Mouse (Mus musculus) MEL (cell line): ENCODE results near the gene Slc16a8.

ENCODE experiments used
- CHD2 ChIP-seq: IDR thresholded peaks from 2 replicates; pipeline ENCODE4 v1.6.1; 2011; ENCODE audit warnings: low read length, improper control_type of control experiment
- CTCF ChIP-seq, 3 experiments: IDR thresholded peaks in 2 of 3; conservative IDR thresholded peaks in 1 of 3; 2 replicates each; pipeline ENCODE4 v1.5.1; 2011 to 2012; ENCODE audit warnings: low read length in 3 of 3, low read depth in 2 of 3, mild to moderate bottlenecking in 2 of 3, improper control_type of control experiment in 1 of 3, inconsistent platforms in 1 of 3, mixed read lengths in 1 of 3, moderate library complexity in 1 of 3; ENCODE audit not compliant: control insufficient read depth in 1 of 3, insufficient read depth in 1 of 3, poor library complexity in 1 of 3, severe bottlenecking in 1 of 3
- E2F4 ChIP-seq: IDR thresholded peaks from 2 replicates; pipeline ENCODE4 v1.6.1; 2011; ENCODE audit warnings: low read depth, low read length, improper control_type of control experiment, borderline replicate concordance
- EP300 ChIP-seq, 2 experiments: IDR thresholded peaks; 2 replicates each; pipeline ENCODE4 v1.6.1; 2011; ENCODE audit warnings: improper control_type of control experiment in 2 of 2, low read length in 2 of 2, low read depth in 1 of 2, mild to moderate bottlenecking in 1 of 2
- GABPA ChIP-seq: IDR thresholded peaks from 2 replicates; pipeline ENCODE4 v1.6.1; 2012; ENCODE audit warnings: low read depth, mild to moderate bottlenecking, inconsistent platforms, low read length, improper control_type of control experiment, moderate library complexity
- GATA1 ChIP-seq: IDR thresholded peaks from 2 replicates; pipeline ENCODE4 v1.6.1; 2011; ENCODE audit warnings: low read depth, low read length, improper control_type of control experiment
- MYB ChIP-seq: IDR thresholded peaks from 2 replicates; pipeline ENCODE4 v1.6.1; 2011; ENCODE audit warnings: mild to moderate bottlenecking, low read depth, low read length, improper control_type of control experiment
- POLR2A ChIP-seq, 2 experiments: IDR thresholded peaks; 2 replicates each; pipeline ENCODE4 v1.6.1; 2011 to 2012; ENCODE audit warnings: low read length in 2 of 2, mild to moderate bottlenecking in 2 of 2, control low read depth in 1 of 2, improper control_type of control experiment in 1 of 2, low read depth in 1 of 2, moderate library complexity in 1 of 2; ENCODE audit not compliant: control insufficient read depth in 1 of 2, insufficient read depth in 1 of 2, poor library complexity in 1 of 2
- RCOR1 ChIP-seq: IDR thresholded peaks from 2 replicates; pipeline ENCODE4 v1.6.1; 2012; ENCODE audit warnings: low read depth, mild to moderate bottlenecking, inconsistent platforms, low read length, improper control_type of control experiment
- TAL1 ChIP-seq: IDR thresholded peaks from 2 replicates; pipeline ENCODE4 v1.6.1; 2012; ENCODE audit warnings: mild to moderate bottlenecking, inconsistent platforms, low read length, moderate library complexity, mixed read lengths
- TBP ChIP-seq: IDR thresholded peaks from 2 replicates; pipeline ENCODE4 v1.8.0; 2011; ENCODE audit warnings: low read depth, low read length, improper control_type of control experiment
- USF2 ChIP-seq, 2 experiments: IDR thresholded peaks; 2 replicates each; pipeline ENCODE4 v1.6.1; 2011 to 2012; ENCODE audit warnings: improper control_type of control experiment in 2 of 2, low read length in 2 of 2, borderline replicate concordance in 1 of 2, inconsistent platforms in 1 of 2, low read depth in 1 of 2, mild to moderate bottlenecking in 1 of 2; ENCODE audit not compliant: insufficient read depth in 1 of 2

GRCm38 (mm10) chr15:79292779-79293178 lies 38.2 kb upstream of the Slc16a8 start:
- TF ChIP-seq POLR2A (IDR thresholded peaks at IDR 0.05; ENCODE audit: control insufficient read depth in 1 of 2, insufficient read depth in 1 of 2, low read depth in 1 of 2, low read length in 2 of 2, poor library complexity in 1 of 2) (no peak), CTCF (IDR thresholded peaks at IDR 0.05 in 2 of 3, conservative IDR thresholded peaks at IDR 0.05 in 1 of 3; ENCODE audit: control insufficient read depth in 1 of 3, insufficient read depth in 1 of 3, low read depth in 2 of 3, low read length in 3 of 3, poor library complexity in 1 of 3, severe bottlenecking in 1 of 3) (no peak), E2F4 (no peak), TBP (no peak), EP300 (IDR thresholded peaks at IDR 0.05; ENCODE audit: low read depth in 1 of 2, low read length in 2 of 2) (no peak), TAL1 (no peak), MYB (no peak), GATA1 (no peak), RCOR1 (no peak), GABPA (no peak), USF2 (IDR thresholded peaks at IDR 0.05; ENCODE audit: borderline replicate concordance in 1 of 2, insufficient read depth in 1 of 2, low read depth in 1 of 2, low read length in 2 of 2) (no peak), CHD2 (no peak)
